ENCODE assay signal across 8 mouse cellular contexts in genomic region chr12:80434961-80435691, GRCm38 (mm10). TPM values are rescaled to one million over a fixed set of nuclear protein-coding genes. Genes with fewer than 3 reads are reported as not detected.
A peak's percentile ranks its signal among the peaks of the same experiment; 100 is the strongest.
DNase-seq lines count a peak whose midpoint lies in the region; ATAC-seq and TF ChIP-seq lines count a peak whose summit lies in the region.

No protein-coding gene starts in this region.

- H3K9ac ChIP-seq in heart, embryonic 13.5 days, result peak overlapping the region; percentile 96
- peak overlapping the region; percentile 94 for H3K9ac ChIP-seq in kidney, postnatal 0 days (ENCODE audit: low read depth, low read length)
- peak overlapping the region; percentile 87 for H3K9ac ChIP-seq in liver, adult 2 months (ENCODE audit: low read depth, low read length)

- peaks cover 2% of the 10 kb centered on the region; the same call in 1 of the 2 replicates for H3K36me3 ChIP-seq in erythroblast, embryonic 14.5 days (ENCODE audit: control insufficient read depth)
- H3K36me3 ChIP-seq in heart, embryonic 13.5 days, result peaks cover 14% of the 10 kb centered on the region; the same call in 1 of the 2 replicates
- H3K36me3 ChIP-seq in kidney, postnatal 0 days (ENCODE audit: insufficient read depth, low read length), result 0 out of 2 replicates have a peak, but pooled peaks cover 3% of the 10 kb centered on the region
- H3K36me3 ChIP-seq in liver, adult 2 months (ENCODE audit: control insufficient read depth, insufficient read depth, low read length), result no peaks in the 10 kb centered on the region

- peak overlapping the region; percentile 98 for H3K27ac ChIP-seq in heart, embryonic 13.5 days (replicated peaks)
- peak overlapping the region; percentile 97 for H3K27ac ChIP-seq in kidney, postnatal 0 days
- peak overlapping the region; percentile 95 for H3K27ac ChIP-seq in liver, adult 2 months (replicated peaks; ENCODE audit: insufficient read depth, low read depth, low read length)

- H3K4me1 ChIP-seq in erythroblast, embryonic 14.5 days (ENCODE audit: control insufficient read depth), result peaks cover 30% of the 10 kb centered on the region
- H3K4me1 ChIP-seq in heart, embryonic 13.5 days, result peaks cover 17% of the 10 kb centered on the region
- no peaks in the 10 kb centered on the region for H3K4me1 ChIP-seq in kidney, postnatal 0 days (replicated peaks; ENCODE audit: insufficient read depth, low read length)
- H3K4me1 ChIP-seq in liver, adult 2 months (ENCODE audit: control insufficient read depth, insufficient read depth, low read length), result peaks cover 5% of the 10 kb centered on the region

- H3K79me2 ChIP-seq in liver, adult 2 months (ENCODE audit: control insufficient read depth, insufficient read depth, low read length), result peaks cover 21% of the 10 kb centered on the region

- WGBS in heart, embryonic 13.5 days, result 0% methylated on average over 63 of the region's 64 CpGs
- WGBS in kidney, postnatal 0 days, result under 1% methylated on average over 56 of the region's 64 CpGs
- under 1% methylated on average over 61 of the region's 64 CpGs for WGBS in liver, adult 2 months

- peak; percentile 82 for DNase-seq in CD4-positive helper T cell, adult 2 months (ENCODE audit: low read depth, low spot score)
- DNase-seq in brain, embryonic 14.5 days (ENCODE audit: low read depth), result peak; percentile 88
- DNase-seq in kidney, postnatal 0 days (ENCODE audit: low spot score), result peak; percentile 88
- peak; percentile 51 for DNase-seq in liver, adult 2 months (ENCODE audit: extremely low read depth, low read depth, low spot score)
- DNase-seq in spleen, postnatal 14 days (ENCODE audit: low spot score in 2 of 2), result peak; percentile 45 to 61

- peak; percentile 54 for ATAC-seq in heart, embryonic 13.5 days (ENCODE audit: extremely low read depth, insufficient number of reproducible peaks, low FRiP score, low TSS enrichment)
- ATAC-seq in kidney, postnatal 0 days (replicated peaks; ENCODE audit: low FRiP score, low read depth), result peak; percentile 84
- ATAC-seq in monocyte, adult 5-6 weeks (replicated peaks; ENCODE audit: insufficient number of reproducible peaks, low FRiP score, low TSS enrichment, poor library complexity, severe bottlenecking), result 0 out of 2 replicates have a peak, but pooled peaks have one; percentile 51

- H3K27me3 ChIP-seq in erythroblast, embryonic 14.5 days (ENCODE audit: control insufficient read depth), result peaks cover 5% of the 10 kb centered on the region
- no peaks in the 10 kb centered on the region for H3K27me3 ChIP-seq in heart, embryonic 13.5 days (replicated peaks)
- no peaks in the 10 kb centered on the region for H3K27me3 ChIP-seq in kidney, postnatal 0 days (ENCODE audit: insufficient read depth, low read length)
- H3K27me3 ChIP-seq in liver, adult 2 months (ENCODE audit: control insufficient read depth, insufficient read depth, low read length), result no peaks in the 10 kb centered on the region

- TF ChIP-seq POLR2A in brain, embryonic 14.5 days (IDR thresholded peaks at IDR 0.05; ENCODE audit: borderline replicate concordance, extremely low read depth, insufficient read depth, insufficient read length, poor library complexity, severe bottlenecking), result peak; percentile 27; the same call in 1 of the 2 replicates
- 0 out of 2 replicates have a peak, but pooled peaks have one; percentile 7 for TF ChIP-seq POLR2A in liver, adult 2 months (IDR thresholded peaks at IDR 0.05; ENCODE audit: extremely low read depth, insufficient read depth, low read length)

- no peak for TF ChIP-seq CTCF in brain, embryonic 14.5 days (IDR thresholded peaks at IDR 0.05; ENCODE audit: borderline replicate concordance, extremely low read depth, insufficient read depth, insufficient read length)
- 0 out of 2 replicates have a peak, but pooled peaks have one; percentile 1 for TF ChIP-seq CTCF in kidney, postnatal 0 days (IDR thresholded peaks at IDR 0.05; ENCODE audit: low read depth)
- 0 out of 2 replicates have a peak, but pooled peaks have one; percentile 1 for TF ChIP-seq CTCF in liver, adult 2 months (IDR thresholded peaks at IDR 0.05; ENCODE audit: low read depth, low read length)

- peak overlapping the region; percentile 84 for H3K4me3 ChIP-seq in erythroblast, embryonic 14.5 days (replicated peaks)
- H3K4me3 ChIP-seq in heart, embryonic 13.5 days, result peak overlapping the region; percentile 96
- H3K4me3 ChIP-seq in kidney, postnatal 0 days (replicated peaks; ENCODE audit: low read depth, low read length), result peak overlapping the region; percentile 96
- peak overlapping the region; percentile 92 for H3K4me3 ChIP-seq in liver, adult 2 months (ENCODE audit: insufficient read depth, low read depth, low read length)

- H3K4me2 ChIP-seq in heart, embryonic 13.5 days, result peak overlapping the region; percentile 77
- H3K4me2 ChIP-seq in kidney, postnatal 0 days (ENCODE audit: low read length), result peak overlapping the region; percentile 66

- no peaks in the 10 kb centered on the region for H3K9me3 ChIP-seq in erythroblast, embryonic 14.5 days (ENCODE audit: control insufficient read depth, low read length)
- H3K9me3 ChIP-seq in heart, embryonic 13.5 days, result no peaks in the 10 kb centered on the region
- H3K9me3 ChIP-seq in kidney, postnatal 0 days (replicated peaks; ENCODE audit: low read length), result no peaks in the 10 kb centered on the region

RNA-seq across cellular contexts. Expression of gene Dcaf5, which starts 1.3 kb away (rescaled TPM):
- polyA plus RNA-seq in brain, embryonic 14.5 days (2012; rRNA removed), result 39.6 and 53.7 TPM in 2 replicates
- polyA plus RNA-seq in erythroblast, embryonic 14.5 days (2012), result 0.12 and 0.19 TPM in 2 replicates
- polyA plus RNA-seq in heart, embryonic 13.5 days (2015; fragmentation: Nextera tagmentation; extraction: Ambion mirVana), result 9.2 and 10.6 TPM in 2 replicates
- 11.5 and 11.9 TPM in 2 replicates for polyA plus RNA-seq in kidney, postnatal 0 days (2015; fragmentation: Nextera tagmentation; extraction: Ambion mirVana)
- 7.7 and 8.1 TPM in 2 replicates for total RNA-seq in liver, adult 2 months (2014; rRNA removed)
- polyA plus RNA-seq in liver, adult 2 months (2012; rRNA removed), result 17.8 and 19.1 TPM in 2 replicates
- 33.3 to 49.8 TPM (median 34.8 TPM) in 3 replicates for total RNA-seq in monocyte, adult 5-6 weeks (2017)

RNA-seq across cellular contexts. Expression of gene Exd2, which starts 27.8 kb away (rescaled TPM):
- 54.5 and 59.5 TPM in 2 replicates for polyA plus RNA-seq in brain, embryonic 14.5 days (2012; rRNA removed)
- polyA plus RNA-seq in erythroblast, embryonic 14.5 days (2012), result 0.06 and 0.11 TPM in 2 replicates
- polyA plus RNA-seq in heart, embryonic 13.5 days (2015; fragmentation: Nextera tagmentation; extraction: Ambion mirVana), result 16.6 and 16.9 TPM in 2 replicates
- polyA plus RNA-seq in kidney, postnatal 0 days (2015; fragmentation: Nextera tagmentation; extraction: Ambion mirVana), result 17.7 and 17.9 TPM in 2 replicates
- total RNA-seq in liver, adult 2 months (2014; rRNA removed), result 8.0 and 9.8 TPM in 2 replicates
- 4.6 and 4.9 TPM in 2 replicates for polyA plus RNA-seq in liver, adult 2 months (2012; rRNA removed)
- 29.2 to 48.5 TPM (median 31.7 TPM) in 3 replicates for total RNA-seq in monocyte, adult 5-6 weeks (2017)

Comparison
In these comparisons a context has a peak if more than half of its experiments do, and no peak if none do; other contexts are left out.
1. Peak in every context shown above with its lines: DNase-seq, ATAC-seq, H3K4me3 ChIP-seq and H3K27ac ChIP-seq.